Mouse (Mus musculus): ENCODE data around the gene Cds1.

GRCm38 (mm10) chr5:101801891-101802290 is 37.0 kb downstream of the Cds1 start:
- TF ChIP-seq POLR2A (IDR thresholded peaks at IDR 0.05; ENCODE audit: borderline replicate concordance, extremely low read depth, low read depth, low read length) (no peak), CTCF (IDR thresholded peaks at IDR 0.05; ENCODE audit: insufficient read depth, low read length) (no peak)
